Mouse (Mus musculus) olfactory bulb, adult 2 months (tissue): ENCODE measurements around the gene Prokr1. TPM values are rescaled to one million over a fixed set of nuclear protein-coding genes. Genes with fewer than 3 reads are reported as not detected.
"Not testable (repeated sequence)": the region's sequence is repeated elsewhere in the genome, so short reads cannot be mapped to it uniquely, and the experiment has no call there.

Source experiments
- H3K27ac ChIP-seq: fragments of 200-500 bp; 2 replicates; pipeline ENCODE4 v1.5.1; 2012; ENCODE audit warnings: low read depth, low read length; ENCODE audit not compliant: insufficient read depth
- H3K4me1 ChIP-seq: fragments of 200-500 bp; 2 replicates; pipeline ENCODE4 v1.6.1; 2012; ENCODE audit warnings: low read length; ENCODE audit not compliant: control insufficient read depth, insufficient read depth
- H3K4me3 ChIP-seq: fragments of 200-500 bp; 2 replicates; pipeline ENCODE4 v1.5.1; 2012; ENCODE audit warnings: mild to moderate bottlenecking, low read depth, low read length, moderate library complexity; ENCODE audit not compliant: insufficient read depth
- CTCF ChIP-seq: fragments of 200-500 bp; IDR thresholded peaks from 2 replicates; pipeline ENCODE4 v1.5.1; 2012; ENCODE audit warnings: low read depth, mild to moderate bottlenecking, low read length, moderate library complexity; ENCODE audit not compliant: insufficient read depth
- POLR2A ChIP-seq: fragments of 200-500 bp; IDR thresholded peaks from 2 replicates; pipeline ENCODE4 v1.6.1; 2012; ENCODE audit warnings: mild to moderate bottlenecking, low read depth, low read length, moderate library complexity; ENCODE audit not compliant: insufficient read depth
- WGBS: fragments of 180-500 bp; shearing (Covaris S2); methylation state at CpG from one replicate; pipeline ENCODE4 v1.1.7; 2018; 5-methylcytosine and 5-hydroxymethylcytosine counted together
- polyA plus RNA-seq: library from polyadenylated mRNA; stranded (reverse); fragments of >200 nt; gene quantifications from 2 replicates; pipeline ENCODE4 v1.2.4, GENCODE M21; 2012; ENCODE audit warnings: low replicate concordance; ENCODE audit not compliant: missing spikeins, insufficient read depth, insufficient read length

The Prokr1 gene
- polyA plus RNA-seq, result not detected in 2 replicates

DNA sequence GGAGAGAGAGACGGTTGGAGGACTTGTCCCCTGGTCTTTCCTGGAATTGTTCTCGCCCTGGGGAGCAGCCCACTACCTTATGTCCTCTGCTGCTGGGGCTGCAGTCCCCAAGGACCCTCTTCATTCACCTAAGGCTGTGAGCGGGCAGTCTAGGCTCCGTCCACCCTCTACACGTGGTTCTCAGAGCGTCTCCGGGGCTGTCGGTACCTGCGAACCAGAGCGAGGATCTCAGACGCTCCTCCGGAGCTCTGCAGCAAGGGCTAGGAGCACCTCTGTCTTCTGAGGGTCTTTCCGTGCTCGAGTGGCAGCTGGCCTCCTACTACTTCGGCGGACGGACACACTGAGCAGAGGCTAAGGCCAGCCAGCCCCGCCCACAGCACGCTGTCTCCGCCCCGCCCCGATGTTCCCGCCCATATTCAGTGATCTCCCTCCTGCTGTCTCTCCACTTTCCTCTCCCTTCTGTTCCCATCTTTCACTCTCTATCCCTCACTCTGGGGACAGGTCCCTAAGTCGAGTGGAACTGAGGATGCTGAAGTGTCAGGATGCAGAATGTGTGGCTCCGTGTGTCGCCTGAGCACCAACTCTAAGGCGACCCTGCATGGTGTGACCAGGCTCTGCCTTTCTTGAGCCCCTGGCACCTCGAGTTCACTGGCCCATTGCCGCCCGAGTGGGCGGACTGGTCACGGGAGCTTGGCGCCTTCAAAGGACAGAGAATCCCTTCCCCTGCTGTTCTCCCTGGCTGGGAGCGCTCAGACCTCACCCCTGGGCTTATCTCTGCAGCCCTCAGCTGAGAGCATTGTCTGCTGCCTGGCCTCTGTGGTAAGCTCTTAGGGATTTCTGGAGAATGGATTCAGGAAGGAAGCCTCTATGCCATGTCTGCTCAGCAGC, at the start of gene Prokr1:
Prokr1 (minus strand) TSS at position 350 of the 888 bp plus-strand sequence.
- peak within 1 kb of the TSS; percentile 40 for H3K4me3 ChIP-seq
- peaks cover 11% of the 10 kb centered on the region for H3K4me1 ChIP-seq
- 3% methylated on average over 34 of the region's 34 CpGs for WGBS
- TF ChIP-seq POLR2A (no peak), CTCF (no peak)
- H3K27ac ChIP-seq, result no peak within 1 kb of the TSS

DNA sequence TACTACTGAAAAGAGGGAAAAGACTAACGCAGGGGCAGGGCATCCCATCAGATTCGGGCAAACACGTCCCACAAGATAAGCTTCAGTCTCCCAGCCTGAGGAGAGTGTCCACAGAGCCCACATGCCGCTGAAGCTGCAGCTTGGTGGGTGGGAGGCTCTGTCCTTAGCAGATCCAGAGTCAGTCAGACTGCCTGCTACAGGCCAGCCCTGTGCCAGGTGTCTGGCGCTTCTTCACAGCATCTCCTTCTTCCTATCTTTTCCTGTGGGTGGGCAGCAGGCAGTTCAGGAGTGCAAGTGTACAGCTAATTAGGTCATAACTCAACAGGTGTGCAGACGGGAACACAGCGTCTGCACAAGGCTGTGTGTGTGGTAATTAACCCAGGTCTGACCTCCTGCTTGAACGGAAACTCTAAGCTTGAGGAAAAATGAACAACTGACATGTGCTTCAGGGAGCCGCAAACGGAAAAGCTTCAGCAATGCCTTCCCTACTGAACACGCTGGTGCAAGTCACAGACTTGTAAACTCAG, 47.7 kb upstream of the Prokr1 start:
- 62% methylated on average over 11 of the region's 11 CpGs for WGBS
- H3K4me3 ChIP-seq, result no peak overlapping the region

DNA sequence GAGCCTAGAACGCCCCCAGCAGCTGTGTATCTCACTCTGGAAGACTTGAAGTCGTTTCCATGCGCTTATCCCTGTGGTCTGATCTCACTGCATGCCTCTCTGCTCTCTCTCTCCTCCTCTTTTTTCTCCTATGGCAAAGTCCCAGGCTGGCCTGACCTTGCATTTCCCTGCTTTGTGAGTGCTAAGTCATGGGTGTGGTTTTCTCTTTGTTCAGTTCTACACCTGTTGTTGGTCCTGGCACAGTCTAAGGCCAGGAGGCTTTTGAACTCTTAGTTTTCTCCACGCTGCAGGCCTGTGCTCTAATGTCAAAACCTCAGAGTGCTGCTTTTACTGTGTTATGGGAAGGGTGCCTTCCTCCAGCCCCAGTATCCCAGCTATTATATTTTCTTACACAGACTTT, 41.6 kb upstream of the Prokr1 start:
- TF ChIP-seq POLR2A (no peak), CTCF (no peak)
- WGBS, result 80% methylated on average over 4 of the region's 4 CpGs

More for the DNA sequence above, 47.7 kb upstream of the Prokr1 start:
- no peak for TF ChIP-seq CTCF
- no peak for TF ChIP-seq POLR2A
- no peak overlapping the region for H3K27ac ChIP-seq
- peaks cover 8% of the 10 kb centered on the region; the same call in 1 of the 2 replicates for H3K4me1 ChIP-seq

DNA sequence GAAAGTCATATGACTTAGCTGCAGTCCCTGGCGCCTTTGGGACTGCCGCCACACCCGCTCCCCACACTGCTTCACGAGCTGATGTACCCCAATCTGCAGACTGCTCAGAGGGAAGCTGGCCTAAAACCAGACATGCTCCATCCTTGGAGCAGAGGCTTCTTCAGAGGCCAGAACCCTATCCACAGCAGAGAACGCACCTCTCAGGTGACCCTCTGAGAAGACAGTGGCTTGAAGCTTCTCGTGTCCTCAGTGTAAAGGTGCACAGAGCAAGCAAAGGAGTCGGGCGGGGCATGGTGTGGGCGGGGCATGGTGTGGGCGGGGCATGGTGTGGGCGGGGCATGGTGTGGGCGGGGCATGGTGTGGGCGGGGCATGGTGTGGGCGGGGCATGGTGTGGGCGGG, 38.4 kb upstream of the Prokr1 start:
- 78% methylated on average over 15 of the region's 15 CpGs for WGBS
- not testable (repeated sequence) for H3K4me3 ChIP-seq, H3K27ac ChIP-seq, H3K4me1 ChIP-seq

More for the DNA sequence above, 41.6 kb upstream of the Prokr1 start:
- no peak overlapping the region for H3K27ac ChIP-seq
- no peak overlapping the region for H3K4me3 ChIP-seq
- 0 out of 2 replicates have a peak, but pooled peaks cover 2% of the 10 kb centered on the region for H3K4me1 ChIP-seq

DNA sequence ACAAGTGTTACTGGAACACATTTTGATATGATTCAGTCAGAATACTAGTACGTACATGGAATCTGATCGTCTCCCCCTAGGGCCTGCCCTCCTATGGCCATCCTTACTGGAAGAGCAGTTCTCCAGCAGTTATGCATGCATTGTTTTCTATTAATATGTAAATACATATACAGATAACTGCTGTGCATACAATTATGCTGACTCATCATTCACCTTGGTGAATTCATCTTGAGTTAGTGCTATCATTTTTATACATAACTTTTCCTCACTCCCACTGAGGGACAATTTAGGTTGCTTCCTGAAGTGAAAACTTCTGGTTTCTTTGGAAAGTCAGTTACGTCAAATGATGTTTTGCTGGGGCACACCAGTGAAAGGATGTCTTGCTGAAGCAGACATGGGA, 32.6 kb upstream of the Prokr1 start:
- Histone ChIP-seq H3K4me1 (peaks cover 2% of the 10 kb centered on the region), H3K27ac (no peak overlapping the region), H3K4me3 (no peak overlapping the region)
- WGBS, result 98% methylated on average over 3 of the region's 3 CpGs
- no peak for TF ChIP-seq CTCF
- TF ChIP-seq POLR2A, result no peak

DNA sequence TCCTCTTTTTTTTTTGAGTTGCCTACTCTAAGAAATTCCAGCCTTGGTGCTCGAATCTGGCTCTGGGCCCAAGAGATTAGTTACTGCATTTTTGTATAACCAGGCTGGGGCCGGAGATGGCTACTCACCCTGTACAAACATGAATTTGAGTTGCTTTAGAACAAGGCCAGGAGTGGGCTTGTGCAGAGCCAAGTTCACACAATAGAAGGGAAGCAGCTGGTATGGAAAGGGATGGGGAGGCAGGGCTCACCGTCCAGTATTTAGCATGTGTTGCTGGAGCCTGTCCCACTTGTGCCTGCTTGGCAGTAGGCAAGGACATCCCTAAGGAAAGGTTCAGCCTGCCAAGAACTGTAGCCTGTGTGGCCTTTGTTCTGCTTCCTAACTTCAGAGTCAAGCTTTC, 30.7 kb upstream of the Prokr1 start:
- WGBS, result 39% methylated on average over 3 of the region's 3 CpGs
- no peak overlapping the region for H3K27ac ChIP-seq

DNA sequence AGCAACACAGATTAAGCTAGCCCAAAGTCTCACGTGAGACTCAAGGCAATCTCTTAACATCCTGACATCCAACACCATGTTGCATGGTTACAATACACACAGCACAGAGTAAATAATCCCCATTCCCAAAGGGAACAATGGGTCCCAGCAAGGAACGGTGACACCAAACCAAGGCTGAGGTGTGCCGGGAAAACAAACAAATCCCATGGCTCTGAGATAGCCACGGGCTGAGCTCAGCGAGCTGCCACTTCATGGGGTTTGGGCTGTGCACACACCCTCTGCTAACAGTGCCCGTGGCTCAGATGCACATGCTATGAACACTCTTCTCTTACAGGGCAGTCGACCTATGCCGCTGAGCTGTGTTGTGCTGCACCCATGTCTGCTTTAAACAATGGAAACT, 27.5 kb upstream of the Prokr1 start:
- H3K27ac ChIP-seq, result no peak overlapping the region
- TF ChIP-seq POLR2A (no peak), CTCF (no peak)
- H3K4me3 ChIP-seq, result no peak overlapping the region
- peaks cover 2% of the 10 kb centered on the region for H3K4me1 ChIP-seq
- 81% methylated on average over 8 of the region's 8 CpGs for WGBS

More for the DNA sequence above, 30.7 kb upstream of the Prokr1 start:
- TF ChIP-seq POLR2A, result no peak
- no peak for TF ChIP-seq CTCF
- Histone ChIP-seq H3K4me1 (peaks cover 2% of the 10 kb centered on the region), H3K4me3 (no peak overlapping the region)

DNA sequence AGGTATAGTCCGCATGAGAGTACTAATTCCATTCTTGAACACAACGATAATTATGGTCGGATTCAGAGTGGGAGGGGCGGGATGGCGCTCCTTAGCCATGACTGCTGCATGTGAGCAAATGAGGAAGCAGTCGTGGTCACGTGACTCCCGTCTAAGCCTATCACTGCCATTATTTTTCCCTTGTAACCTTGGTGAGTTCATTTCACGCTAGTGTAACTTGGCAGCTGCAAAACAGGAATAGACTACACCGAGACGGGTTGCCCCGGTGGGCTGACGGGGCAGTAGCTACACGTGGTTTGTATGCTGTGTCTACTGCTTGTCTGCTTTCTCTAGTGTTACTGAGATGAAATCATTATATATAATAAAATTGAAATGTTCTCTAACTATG, 25.1 kb upstream of the Prokr1 start:
- TF ChIP-seq CTCF (no peak), POLR2A (no peak)
- no peak overlapping the region for H3K27ac ChIP-seq
- WGBS, result 68% methylated on average over 14 of the region's 14 CpGs
- no peak overlapping the region for H3K4me3 ChIP-seq
- H3K4me1 ChIP-seq, result no peaks in the 10 kb centered on the region

DNA sequence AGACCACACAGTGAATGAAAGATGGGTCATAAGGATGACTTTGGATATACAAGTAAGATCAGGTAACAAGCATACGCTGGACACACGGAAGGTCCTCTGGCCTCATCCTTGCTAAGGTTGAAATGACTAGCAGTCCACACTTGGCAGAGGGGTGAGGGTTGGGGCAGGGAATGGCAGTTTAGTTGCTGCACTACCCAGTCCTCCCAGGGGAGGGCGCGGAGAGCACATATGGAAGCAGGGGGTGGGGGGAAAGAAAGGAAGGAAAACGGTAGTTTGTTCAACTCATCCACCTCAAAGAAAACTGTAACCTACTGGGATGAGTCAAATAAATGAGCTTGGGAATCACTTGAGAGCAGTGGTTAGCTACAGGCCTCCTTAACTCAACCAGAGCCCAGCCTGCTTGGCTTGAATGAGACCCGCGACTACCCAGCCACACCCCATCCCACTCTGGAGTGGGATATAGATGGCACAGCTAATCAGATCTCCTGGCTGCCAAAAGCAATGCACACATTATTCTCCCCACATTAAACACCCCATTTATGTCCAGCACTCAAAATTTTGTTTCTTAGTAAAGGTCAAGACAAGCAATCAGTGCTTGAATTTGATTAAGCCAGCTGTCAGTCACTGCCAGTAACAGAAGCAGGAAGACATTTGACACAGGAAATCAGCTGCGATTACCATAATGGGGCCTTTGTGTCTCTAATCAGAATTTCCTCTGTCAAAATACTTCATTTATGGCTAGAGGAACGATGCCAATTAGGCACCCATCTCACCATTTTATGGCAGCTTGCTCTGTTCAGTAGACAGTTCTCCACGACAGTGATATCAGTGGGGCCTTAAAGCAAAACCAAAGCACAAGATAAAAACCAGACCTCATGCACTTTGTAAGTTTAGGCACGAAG, 24.5 kb upstream of the Prokr1 start:
- Histone ChIP-seq H3K27ac (no peak overlapping the region), H3K4me1 (no peaks in the 10 kb centered on the region), H3K4me3 (no peak overlapping the region)
- TF ChIP-seq CTCF, result no peak
- TF ChIP-seq POLR2A, result no peak
- 49% methylated on average over 11 of the region's 11 CpGs for WGBS
